Mouse (Mus musculus) embryonic facial prominence, embryonic 15.5 days (tissue): ENCODE measurements around the gene Zbtb46. TPM values are rescaled to one million over a fixed set of nuclear protein-coding genes. Genes with fewer than 3 reads are reported as not detected.

Source experiments
- ATAC-seq: fragments of 200-750 bp; cut with Nextera tagmentation; 2 replicates; pipeline ENCODE4 v1.8.0; 2017; ENCODE audit warnings: low read depth, moderate TSS enrichment; ENCODE audit not compliant: insufficient number of reproducible peaks, low FRiP score, low TSS enrichment
- H3K27ac ChIP-seq: fragments of 300-500 bp; sonication (generic); replicated peaks from 2 replicates; pipeline ENCODE4 v1.5.1; 2015; ENCODE audit warnings: mild to moderate bottlenecking, inconsistent platforms
- H3K27me3 ChIP-seq: fragments of 300-500 bp; sonication (generic); 2 replicates; pipeline ENCODE4 v1.6.1; 2015; ENCODE audit warnings: inconsistent platforms
- H3K36me3 ChIP-seq: fragments of 300-500 bp; sonication (generic); 2 replicates; pipeline ENCODE4 v1.6.1; 2015; ENCODE audit warnings: mild to moderate bottlenecking, inconsistent platforms
- H3K4me1 ChIP-seq: fragments of 300-500 bp; sonication (generic); 2 replicates; pipeline ENCODE4 v1.6.1; 2015; ENCODE audit warnings: inconsistent platforms
- H3K4me2 ChIP-seq: fragments of 300-500 bp; sonication (generic); replicated peaks from 2 replicates; pipeline ENCODE4 v1.6.1; 2015; ENCODE audit warnings: mild to moderate bottlenecking, inconsistent platforms
- H3K4me3 ChIP-seq: fragments of 300-500 bp; sonication (generic); replicated peaks from 2 replicates; pipeline ENCODE4 v1.5.1; 2015; ENCODE audit warnings: mild to moderate bottlenecking, inconsistent platforms
- H3K9ac ChIP-seq: fragments of 300-500 bp; sonication (generic); 2 replicates; pipeline ENCODE4 v1.6.1; 2015; ENCODE audit warnings: inconsistent platforms
- H3K9me3 ChIP-seq: fragments of 300-500 bp; sonication (generic); replicated peaks from 2 replicates; pipeline ENCODE4 v1.6.1; 2016; ENCODE audit warnings: inconsistent platforms
- WGBS: fragments of 180-500 bp; shearing (Covaris S2); methylation state at CpG from one replicate; pipeline ENCODE4 v1.1.7; 2015; 5-methylcytosine and 5-hydroxymethylcytosine counted together
- polyA plus RNA-seq: library from polyadenylated mRNA; unstranded; fragments of >200 nt; fragmentation: Nextera tagmentation; extraction: Ambion mirVana; gene quantifications from 2 replicates; pipeline ENCODE4 v1.2.1, GENCODE M21; 2015

The Zbtb46 gene
- polyA plus RNA-seq, 1 experiment from 2014 or later, result 4.6 TPM

DNA sequence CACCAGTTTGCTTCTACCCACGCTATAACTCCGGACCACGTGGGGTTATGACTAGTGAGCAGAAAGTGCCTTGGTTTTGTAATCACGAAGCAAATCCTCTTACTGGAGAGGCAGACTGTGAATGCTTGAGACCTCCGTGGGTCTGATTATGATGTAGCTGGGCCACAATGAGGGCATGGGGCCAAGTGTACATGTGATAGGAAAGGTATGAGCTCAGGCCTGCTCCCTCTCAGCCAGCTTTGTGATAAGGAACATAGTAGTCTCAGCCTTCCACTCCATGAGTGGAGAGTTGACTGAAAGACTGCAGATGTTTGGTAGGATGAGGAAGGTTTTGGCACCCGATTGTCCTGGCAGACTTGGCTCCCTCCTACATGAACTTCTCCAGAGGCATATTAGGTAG lies 116.5 kb downstream of the Zbtb46 start:
- Histone ChIP-seq H3K36me3 (peaks cover 68% of the 10 kb centered on the region), H3K27ac (no peak overlapping the region), H3K4me1 (no peaks in the 10 kb centered on the region), H3K27me3 (no peaks in the 10 kb centered on the region), H3K4me2 (no peak overlapping the region), H3K9ac (no peak overlapping the region), H3K9me3 (no peaks in the 10 kb centered on the region), H3K4me3 (no peak overlapping the region)
- 96% methylated on average over 6 of the region's 6 CpGs for WGBS
- ATAC-seq, result no peak

DNA sequence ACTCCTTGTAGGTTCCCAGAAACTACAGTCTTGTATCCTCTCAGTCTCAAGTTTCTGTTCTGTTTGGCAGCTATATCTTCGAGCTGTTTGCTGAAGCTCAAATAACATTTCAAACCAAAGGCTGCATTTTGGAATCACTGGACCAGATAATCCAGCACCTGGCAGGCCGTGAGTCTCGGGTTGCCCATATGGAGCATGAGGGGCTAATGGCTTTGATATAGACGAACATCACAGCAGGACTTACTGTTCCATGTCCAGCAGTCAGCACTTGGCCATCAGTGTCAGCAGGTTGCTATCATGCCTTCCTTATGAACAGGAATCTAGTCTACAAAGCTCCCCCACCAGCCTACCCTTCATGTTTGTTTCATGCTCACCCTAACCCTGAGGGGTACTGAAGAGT lies 118.8 kb downstream of the Zbtb46 start:
- Histone ChIP-seq H3K36me3 (peaks cover 63% of the 10 kb centered on the region), H3K9me3 (no peaks in the 10 kb centered on the region), H3K9ac (no peak overlapping the region), H3K27me3 (no peaks in the 10 kb centered on the region), H3K27ac (no peak overlapping the region), H3K4me2 (no peak overlapping the region), H3K4me1 (no peaks in the 10 kb centered on the region), H3K4me3 (no peak overlapping the region)
- no peak for ATAC-seq
- WGBS, result 80% methylated on average over 4 of the region's 4 CpGs

Other genes with a start within 250 kb of the Zbtb46 start
- gene Srms, start 246.2 kb downstream of the Zbtb46 start, polyA plus RNA-seq, result 0.64 and 0.76 TPM in 2 replicates
- gene Fndc11, start 239.4 kb downstream of the Zbtb46 start, polyA plus RNA-seq, result 0.20 and 0.23 TPM in 2 replicates
- gene Helz2, start 217.4 kb downstream of the Zbtb46 start, polyA plus RNA-seq, result 0.99 and 1.1 TPM in 2 replicates
- gene Gmeb2, start 171.4 kb downstream of the Zbtb46 start, polyA plus RNA-seq, result 14.7 and 14.8 TPM in 2 replicates
- gene Stmn3, start 144.9 kb downstream of the Zbtb46 start, polyA plus RNA-seq, result 16.2 and 24.7 TPM in 2 replicates
- gene Rtel1, start 139.7 kb downstream of the Zbtb46 start, polyA plus RNA-seq, result 35.5 and 40.8 TPM in 2 replicates
- 43.2 and 44.3 TPM in 2 replicates for gene Zgpat, start 94.5 kb downstream of the Zbtb46 start, polyA plus RNA-seq
- 65.2 and 65.3 TPM in 2 replicates for gene Arfrp1, start 94.0 kb downstream of the Zbtb46 start, polyA plus RNA-seq
- gene Lime1, start 79.3 kb downstream of the Zbtb46 start, polyA plus RNA-seq, result 23.6 and 24.7 TPM in 2 replicates
- gene Abhd16b, start 33.8 kb upstream of the Zbtb46 start, polyA plus RNA-seq, result 0.18 and 0.24 TPM in 2 replicates
- gene Tpd52l2, start 37.7 kb upstream of the Zbtb46 start, polyA plus RNA-seq, result 166 and 173 TPM in 2 replicates
- gene Dnajc5, start 61.1 kb upstream of the Zbtb46 start, polyA plus RNA-seq, result 87.7 and 92.0 TPM in 2 replicates
- gene Uckl1, start 125.5 kb upstream of the Zbtb46 start, polyA plus RNA-seq, result 50.7 and 55.7 TPM in 2 replicates
- 60.4 and 63.6 TPM in 2 replicates for gene Prpf6, start 132.4 kb upstream of the Zbtb46 start, polyA plus RNA-seq
- 62.1 and 74.8 TPM in 2 replicates for gene Zfp512b, start 133.4 kb upstream of the Zbtb46 start, polyA plus RNA-seq
- gene Samd10, start 139.8 kb upstream of the Zbtb46 start, polyA plus RNA-seq, result 13.3 and 15.6 TPM in 2 replicates
- 0.24 and 0.31 TPM in 2 replicates for gene Gm29797, start 197.6 kb upstream of the Zbtb46 start, polyA plus RNA-seq
- gene Sox18, start 212.2 kb upstream of the Zbtb46 start, polyA plus RNA-seq, result 65.1 and 75.3 TPM in 2 replicates
- gene Tcea2, start 220.9 kb upstream of the Zbtb46 start, polyA plus RNA-seq, result 24.0 and 25.7 TPM in 2 replicates
- 72.2 and 79.7 TPM in 2 replicates for gene Rgs19, start 234.6 kb upstream of the Zbtb46 start, polyA plus RNA-seq
- gene Lkaaear1, start 239.0 kb upstream of the Zbtb46 start, polyA plus RNA-seq, result not detected in 2 replicates